Mouse (Mus musculus) hindbrain, postnatal 0 days (tissue): ENCODE measurements at regions not wholly inside any gene's neighbourhood (a gene's known extent, or its start where the extent isn't known, plus 50 kb on each side); places are given as distances from the start of the nearest gene placed in this dataset.

Experiments
- ATAC-seq: fragments of 200-750 bp; cut with Nextera tagmentation; 2 replicates; pipeline ENCODE4 v1.8.0; 2017; ENCODE audit warnings: mild to moderate bottlenecking, moderate TSS enrichment, moderate library complexity
- DNase-seq: peaks from one replicate; pipeline ENCODE4 v3.0.0-alpha.2; 2015; ENCODE audit warnings: low spot score
- H3K27ac ChIP-seq: fragments of 300-500 bp; sonication (generic); 2 replicates; pipeline ENCODE4 v1.5.1; 2014; ENCODE audit warnings: mild to moderate bottlenecking
- H3K27me3 ChIP-seq: fragments of 300-500 bp; sonication (generic); 2 replicates; pipeline ENCODE4 v1.6.1; 2014; ENCODE audit warnings: low read length, mixed read lengths; ENCODE audit not compliant: insufficient read depth
- H3K36me3 ChIP-seq: fragments of 300-500 bp; sonication (generic); 2 replicates; pipeline ENCODE4 v1.6.1; 2014; ENCODE audit warnings: low read length, mixed read lengths; ENCODE audit not compliant: insufficient read depth
- H3K4me1 ChIP-seq: fragments of 300-500 bp; sonication (generic); 2 replicates; pipeline ENCODE4 v1.6.1; 2014; ENCODE audit warnings: antibody characterized with exemption, low read length, mixed read lengths; ENCODE audit not compliant: insufficient read depth
- H3K4me2 ChIP-seq: fragments of 300-500 bp; sonication (generic); 2 replicates; pipeline ENCODE4 v1.6.1; 2014; ENCODE audit warnings: low read depth, mild to moderate bottlenecking, low read length, moderate library complexity, mixed read lengths
- H3K4me3 ChIP-seq: fragments of 300-500 bp; sonication (generic); 2 replicates; pipeline ENCODE4 v1.5.1; 2014; ENCODE audit warnings: low read length
- H3K9ac ChIP-seq: fragments of 300-500 bp; sonication (generic); replicated peaks from 2 replicates; pipeline ENCODE4 v1.6.1; 2014; ENCODE audit warnings: mild to moderate bottlenecking, low read length, moderate library complexity, mixed read lengths
- H3K9me3 ChIP-seq: fragments of 300-500 bp; sonication (generic); 2 replicates; pipeline ENCODE4 v1.6.1; 2016; ENCODE audit warnings: low read length, mixed read lengths
- CTCF ChIP-seq: IDR thresholded peaks from 2 replicates; pipeline ENCODE4 v1.5.1; 2016; ENCODE audit warnings: antibody characterized with exemption, control low read depth, low read depth
- WGBS: fragments of 180-500 bp; shearing (Covaris S2); extraction: QIAGEN DNeasy Blood & Tissue Kit; methylation state at CpG from one replicate; pipeline ENCODE4 v1.1.7; 2014; 5-methylcytosine and 5-hydroxymethylcytosine counted together

DNA sequence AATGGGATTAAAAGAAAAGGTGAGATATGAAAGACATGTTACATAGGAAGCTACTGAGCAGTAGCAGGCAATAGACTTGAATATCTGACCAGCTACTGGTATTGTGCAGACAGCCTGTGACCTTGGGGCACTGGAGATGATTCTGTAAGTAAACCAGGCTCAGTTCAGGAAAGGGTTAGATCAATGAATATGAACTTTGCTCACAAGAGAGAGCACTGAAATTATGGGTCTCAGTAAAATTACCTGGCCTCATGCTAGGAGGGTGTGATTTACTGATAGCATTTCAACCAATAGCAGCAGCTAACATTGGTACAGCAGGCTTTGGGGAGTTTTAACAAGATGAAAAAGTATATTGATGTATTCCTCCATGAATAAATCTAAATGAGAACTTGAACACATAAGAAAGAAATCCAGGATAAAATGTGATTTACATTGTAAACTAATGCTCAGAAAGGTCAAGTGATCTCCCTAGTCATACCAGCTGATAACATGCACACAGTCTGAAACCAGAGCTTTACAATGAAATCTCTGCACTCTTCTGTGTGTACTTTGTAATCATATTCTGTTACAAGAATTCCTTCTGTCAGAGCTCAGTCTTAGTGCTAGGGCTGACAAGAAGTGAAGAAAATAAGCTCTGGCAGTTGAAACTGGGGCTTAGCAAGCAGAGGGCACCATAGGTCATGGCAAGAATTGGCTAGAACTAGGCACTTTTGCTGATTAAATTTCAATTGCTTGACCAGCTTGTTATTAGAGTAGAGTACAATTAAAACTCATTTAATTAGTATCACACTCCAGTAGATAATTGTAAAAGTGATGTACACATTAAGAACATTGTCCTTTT is 80.8 kb downstream of the Gm10192 start:
- Histone ChIP-seq H3K9me3 (no peaks in the 10 kb centered on the region), H3K4me2 (no peak overlapping the region), H3K9ac (no peak overlapping the region), H3K27me3 (no peaks in the 10 kb centered on the region), H3K36me3 (no peaks in the 10 kb centered on the region), H3K4me3 (no peak overlapping the region), H3K4me1 (no peaks in the 10 kb centered on the region), H3K27ac (no peak overlapping the region)
- DNase-seq (no peak), ATAC-seq (no peak)
- no peak for TF ChIP-seq CTCF

DNA sequence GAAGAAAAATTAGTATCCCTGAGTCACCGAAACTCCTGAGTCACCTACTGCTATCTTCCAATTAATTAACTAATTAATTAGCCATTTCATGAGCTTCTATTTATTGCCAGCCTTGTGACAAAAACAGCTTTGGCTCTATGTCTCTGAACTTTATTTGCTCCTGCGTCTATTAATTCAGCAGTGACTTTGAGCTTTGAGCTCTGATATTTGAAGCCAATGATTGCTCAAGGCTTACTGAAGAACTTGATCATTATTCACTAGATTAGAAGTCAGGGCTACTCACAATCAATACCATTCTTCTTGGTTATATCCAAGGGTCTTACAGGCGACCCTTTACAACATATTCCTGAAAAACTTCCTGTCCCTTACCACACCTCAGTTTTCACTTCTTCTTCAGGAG is 83.2 kb downstream of the Gm10192 start:
- no peak for TF ChIP-seq CTCF

DNA sequence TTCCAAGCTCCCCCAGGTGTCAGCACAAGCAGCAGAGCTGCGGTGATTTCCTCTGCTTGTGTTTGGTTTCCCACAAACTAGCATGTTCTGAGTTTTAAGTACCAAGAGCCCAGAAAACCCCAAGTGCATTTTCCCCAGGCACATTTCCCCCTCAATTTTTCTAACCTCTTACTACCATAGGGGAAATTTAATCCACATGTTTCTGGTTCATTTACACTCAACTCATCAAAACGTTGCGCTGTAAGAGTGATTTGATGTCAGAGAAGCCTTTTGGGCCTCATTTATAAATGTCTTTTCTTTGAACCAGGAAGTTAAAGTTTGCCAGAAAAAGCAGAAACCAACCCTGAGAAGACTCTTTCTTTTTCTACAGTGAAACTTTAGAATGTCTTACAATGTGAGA is 89.4 kb downstream of the Gm10192 start:
- H3K9me3 ChIP-seq, result no peaks in the 10 kb centered on the region
- no peak overlapping the region for H3K4me3 ChIP-seq
- H3K27me3 ChIP-seq, result no peaks in the 10 kb centered on the region
- DNase-seq (no peak), ATAC-seq (no peak)
- 83% methylated on average over 3 of the region's 3 CpGs for WGBS
- no peaks in the 10 kb centered on the region for H3K4me1 ChIP-seq
- H3K36me3 ChIP-seq, result no peaks in the 10 kb centered on the region
- H3K27ac ChIP-seq, result no peak overlapping the region
- H3K4me2 ChIP-seq, result no peak overlapping the region
- no peak overlapping the region for H3K9ac ChIP-seq
- no peak for TF ChIP-seq CTCF

More for the DNA sequence above, 83.2 kb downstream of the Gm10192 start:
- H3K9ac ChIP-seq, result no peak overlapping the region
- no peak overlapping the region for H3K27ac ChIP-seq
- no peaks in the 10 kb centered on the region for H3K4me1 ChIP-seq
- no peaks in the 10 kb centered on the region for H3K27me3 ChIP-seq
- no peak overlapping the region for H3K4me3 ChIP-seq
- no peaks in the 10 kb centered on the region for H3K9me3 ChIP-seq
- WGBS, result 75% methylated on average over 3 of the region's 3 CpGs
- no peak for ATAC-seq
- no peaks in the 10 kb centered on the region for H3K36me3 ChIP-seq
- DNase-seq, result no peak
- H3K4me2 ChIP-seq, result no peak overlapping the region

DNA sequence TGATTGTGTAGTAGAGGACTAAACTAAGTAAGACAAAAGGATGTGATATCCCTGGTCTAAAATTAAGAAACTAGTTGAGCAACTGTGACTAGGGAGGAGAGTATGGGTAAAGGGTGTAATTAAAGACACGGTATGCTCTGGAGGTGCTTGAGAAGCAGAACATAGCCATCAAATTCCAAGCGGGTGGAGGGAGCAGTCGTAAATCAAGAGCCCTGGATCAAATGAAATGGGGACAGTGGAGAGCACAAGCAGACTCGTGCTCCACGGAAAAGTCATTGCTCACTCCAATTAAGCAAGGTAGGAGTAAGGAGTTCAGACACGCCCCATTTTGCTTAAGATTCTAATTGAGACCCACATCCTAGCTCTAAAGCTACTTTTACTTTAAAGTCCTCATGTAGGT is 132.2 kb downstream of the Gm10192 start:
- Histone ChIP-seq H3K4me1 (no peaks in the 10 kb centered on the region), H3K9me3 (no peaks in the 10 kb centered on the region), H3K36me3 (no peaks in the 10 kb centered on the region), H3K4me3 (no peak overlapping the region), H3K9ac (no peak overlapping the region), H3K27ac (no peak overlapping the region), H3K4me2 (no peak overlapping the region), H3K27me3 (no peaks in the 10 kb centered on the region)
- no peak for ATAC-seq
- no peak for DNase-seq
- no peak for TF ChIP-seq CTCF
- 86% methylated on average over 6 of the region's 6 CpGs for WGBS

DNA sequence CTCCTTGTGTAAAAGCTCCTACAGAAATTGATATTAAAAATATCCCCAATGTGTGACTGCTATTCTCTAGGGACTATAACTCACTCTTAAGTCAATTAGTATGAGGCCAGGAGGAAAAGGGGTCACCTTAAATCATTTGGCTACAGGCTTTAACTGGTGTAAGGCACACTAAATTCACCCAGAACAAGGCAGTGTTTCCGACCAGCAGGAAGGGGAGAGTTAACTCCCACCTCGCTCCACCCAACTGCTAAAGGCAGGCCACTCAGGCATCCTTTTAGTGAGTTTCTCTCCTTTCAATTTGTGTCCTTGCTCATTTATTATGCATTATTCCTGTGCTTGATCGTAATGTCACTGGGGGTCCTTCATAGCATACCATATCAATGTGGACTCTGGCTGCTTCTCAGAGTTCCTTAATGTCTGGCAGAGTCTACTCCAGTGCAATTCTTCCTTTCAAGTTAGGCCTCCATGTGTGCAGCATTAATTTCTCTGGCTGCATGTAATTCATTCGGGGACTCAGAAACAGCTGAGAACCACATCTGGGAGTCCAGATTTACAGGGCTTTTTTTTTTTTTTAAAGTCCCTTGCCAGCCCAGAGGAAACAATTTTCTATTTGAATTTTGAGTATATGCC is 133.8 kb downstream of the Gm10192 start:
- Histone ChIP-seq H3K36me3 (no peaks in the 10 kb centered on the region), H3K4me3 (no peak overlapping the region), H3K4me1 (no peaks in the 10 kb centered on the region), H3K27ac (no peak overlapping the region), H3K9ac (no peak overlapping the region), H3K27me3 (no peaks in the 10 kb centered on the region), H3K4me2 (no peak overlapping the region), H3K9me3 (no peaks in the 10 kb centered on the region)
- no peak for TF ChIP-seq CTCF
- ATAC-seq, result no peak
- WGBS, result 56% methylated on average over 4 of the region's 4 CpGs
- no peak for DNase-seq

DNA sequence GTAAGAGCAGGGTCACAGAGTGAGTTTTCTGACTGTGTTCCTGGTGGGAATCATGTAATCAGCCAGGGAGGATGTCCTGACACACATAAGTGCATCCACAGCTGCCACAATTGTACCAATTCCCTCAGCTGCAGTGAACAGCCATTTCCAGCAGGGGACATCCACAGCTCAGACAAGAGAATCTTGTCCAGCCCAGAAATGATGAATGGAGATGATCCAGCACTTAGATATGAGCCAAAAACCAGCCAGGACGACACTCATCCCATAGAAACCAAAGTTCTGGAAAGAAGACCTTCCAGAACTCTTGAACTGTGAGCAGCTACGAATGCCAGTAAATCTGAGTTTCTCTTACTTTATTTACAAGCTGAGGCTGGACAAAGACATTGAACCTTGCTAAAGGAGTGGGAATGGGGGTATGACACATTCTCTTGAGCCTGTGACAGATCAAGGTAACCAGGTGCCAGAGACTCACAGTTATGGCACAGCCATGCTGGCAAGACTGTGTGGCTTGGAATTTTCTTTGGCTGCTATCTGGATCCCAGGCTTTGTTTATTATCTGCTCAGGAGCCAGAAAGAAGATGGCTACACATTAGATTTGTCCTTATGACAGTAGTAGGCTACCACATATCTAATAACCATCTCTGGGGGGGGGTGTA is 145.1 kb downstream of the Gm10192 start:
- H3K9me3 ChIP-seq, result no peaks in the 10 kb centered on the region
- 29% methylated on average over 2 of the region's 2 CpGs for WGBS
- no peaks in the 10 kb centered on the region for H3K36me3 ChIP-seq
- H3K27ac ChIP-seq, result no peak overlapping the region
- no peaks in the 10 kb centered on the region for H3K4me1 ChIP-seq
- H3K4me3 ChIP-seq, result no peak overlapping the region
- H3K4me2 ChIP-seq, result no peak overlapping the region
- peak; percentile 95 for TF ChIP-seq CTCF
- H3K27me3 ChIP-seq, result no peaks in the 10 kb centered on the region
- H3K9ac ChIP-seq, result no peak overlapping the region
- peak; percentile 83 for DNase-seq
- ATAC-seq, result peak; percentile 63; the same call in 1 of the 2 replicates
